Mouse (Mus musculus) stomach, postnatal 0 days (tissue): Measurements from ENCODE around the gene Zfp993.
"Not testable (repeated sequence)": the region's sequence is repeated elsewhere in the genome, so short reads cannot be mapped to it uniquely, and the experiment has no call there.

Experiments
- CTCF ChIP-seq: IDR thresholded peaks from 2 replicates; pipeline ENCODE4 v1.5.1; 2016; ENCODE audit warnings: antibody characterized with exemption, low read depth, mild to moderate bottlenecking, moderate library complexity
- EP300 ChIP-seq: optimal IDR thresholded peaks from 2 replicates; pipeline ENCODE3; 2016; ENCODE audit warnings: antibody characterized with exemption

DNA sequence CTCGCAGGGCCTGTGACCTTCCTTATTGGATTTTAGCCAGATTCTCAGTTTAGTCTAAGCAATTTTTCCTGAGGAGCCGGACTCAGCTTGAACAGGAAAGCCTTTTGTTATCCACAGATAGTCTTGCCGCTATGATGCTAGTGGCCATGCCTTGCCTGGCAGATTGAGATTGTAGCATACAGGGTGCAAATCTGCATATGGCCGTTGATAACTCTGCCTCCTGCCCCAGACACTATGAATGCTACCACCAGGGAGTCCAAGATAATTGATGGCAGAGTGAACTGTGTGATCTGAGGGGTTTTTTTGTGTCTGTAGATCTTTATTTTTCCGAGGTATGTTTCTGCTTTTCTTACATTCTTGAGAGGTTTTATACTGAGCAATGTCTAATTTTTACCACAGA, 39.9 kb downstream of the Zfp993 start:
- TF ChIP-seq EP300, CTCF: not testable (repeated sequence)
